Mouse (Mus musculus) testis, adult 2 months (tissue): ENCODE results near the gene Kirrel3.

ENCODE experiments used
- CTCF ChIP-seq: fragments of 200-500 bp; IDR thresholded peaks from 2 replicates; pipeline ENCODE4 v1.5.1; 2012; ENCODE audit warnings: low read depth, mild to moderate bottlenecking, inconsistent platforms, low read length, moderate library complexity; ENCODE audit not compliant: control insufficient read depth, insufficient read depth, insufficient replicate concordance
- POLR2A ChIP-seq: fragments of 200-500 bp; IDR thresholded peaks from 2 replicates; pipeline ENCODE4 v1.6.1; 2012; ENCODE audit warnings: low read depth, mild to moderate bottlenecking, inconsistent platforms, low read length, moderate library complexity; ENCODE audit not compliant: control insufficient read depth

DNA sequence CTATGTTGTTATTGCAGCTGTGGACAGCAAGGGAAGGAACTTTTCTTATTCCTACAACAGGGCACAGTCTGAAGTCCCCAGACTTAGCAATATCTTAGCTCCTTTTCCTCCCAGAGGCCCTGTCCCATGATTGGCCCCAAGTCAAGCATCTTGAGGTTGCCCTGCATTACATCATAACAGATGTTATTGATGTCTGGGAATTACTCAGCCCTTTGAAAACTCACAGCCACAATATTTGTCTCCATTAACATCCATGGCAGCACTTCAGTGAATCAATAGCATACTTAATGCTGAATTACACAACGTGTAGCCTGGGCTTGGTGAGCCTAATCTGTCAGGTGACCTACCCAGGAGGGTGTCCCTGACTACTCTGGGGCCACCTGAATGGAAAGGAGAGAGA is 360.7 kb downstream of the Kirrel3 start:
- TF ChIP-seq CTCF, result no peak
- TF ChIP-seq POLR2A, result no peak
